Mouse (Mus musculus) retina, adult 2 months (tissue): Measurements from ENCODE around the gene Plscr4.
A peak's percentile ranks its signal among the peaks of the same experiment; 100 is the strongest.

ENCODE experiments used
- DNase-seq: peaks from one replicate; pipeline ENCODE4 v3.0.0-alpha.2; 2012; ENCODE audit warnings: low read depth, low spot score

The Plscr4 gene

DNA sequence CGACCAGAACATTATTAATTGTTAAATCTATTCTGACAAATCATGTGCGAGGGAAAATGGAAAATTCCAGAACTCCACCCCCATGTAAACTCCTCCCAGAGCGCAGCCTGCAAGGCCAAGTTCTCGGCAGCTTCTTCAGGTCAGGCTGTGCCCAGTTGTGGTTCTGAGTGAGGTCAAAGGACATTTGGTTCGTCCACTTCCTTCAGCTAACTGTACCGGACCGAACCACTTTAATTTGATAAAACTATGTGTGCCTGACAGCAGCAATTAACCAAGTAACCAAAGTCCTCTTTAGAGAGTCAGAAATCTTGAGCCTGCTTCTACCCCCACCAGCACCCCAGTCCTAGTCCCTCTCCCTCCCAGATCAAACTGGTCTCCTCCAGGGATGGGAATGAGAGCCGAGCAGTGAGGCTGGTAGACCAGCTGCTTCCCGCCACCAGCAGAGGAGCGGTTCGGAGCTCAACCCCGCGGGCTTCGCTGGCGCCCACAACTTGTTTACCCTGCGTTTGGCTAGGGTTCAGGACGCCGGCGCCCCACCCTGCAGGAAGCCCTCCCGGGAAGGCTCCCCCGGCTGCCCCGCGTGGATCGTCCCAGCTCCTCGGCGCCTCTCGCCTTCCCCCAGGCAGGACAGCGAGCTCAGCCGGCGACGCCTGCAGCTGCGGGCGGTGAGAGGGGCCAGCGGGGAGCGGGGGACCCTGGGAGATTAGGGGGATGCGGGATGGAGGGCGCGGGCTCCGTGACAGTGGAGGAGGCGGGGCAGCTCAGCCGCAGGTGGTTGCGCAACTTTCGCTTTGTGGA is at the start of gene Plscr4:
TSS of gene Plscr4 (plus strand) at position 113 of the 798 bp plus-strand sequence.
- DNase-seq = no peak

DNA sequence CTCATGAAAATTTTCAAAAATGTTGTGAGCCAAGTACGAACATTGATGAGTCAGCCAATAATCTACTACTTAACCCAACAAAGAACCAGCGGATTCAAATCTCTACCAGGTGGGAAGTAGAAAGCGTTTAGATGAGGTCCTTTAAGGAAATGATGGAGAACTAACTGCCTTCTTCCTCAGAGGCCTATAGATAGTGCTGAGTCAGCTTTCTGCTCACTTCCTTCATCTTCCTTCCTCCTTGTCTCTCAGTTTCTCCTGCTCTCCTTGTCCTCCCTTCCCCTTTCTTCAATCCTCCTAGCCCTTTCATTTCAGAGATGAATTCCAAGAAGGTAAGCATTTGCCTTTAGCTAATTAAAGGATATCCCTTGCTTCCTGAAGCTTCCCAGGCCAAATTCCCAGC is 46.9 kb upstream of the Plscr4 start:
- DNase-seq = no peak

DNA sequence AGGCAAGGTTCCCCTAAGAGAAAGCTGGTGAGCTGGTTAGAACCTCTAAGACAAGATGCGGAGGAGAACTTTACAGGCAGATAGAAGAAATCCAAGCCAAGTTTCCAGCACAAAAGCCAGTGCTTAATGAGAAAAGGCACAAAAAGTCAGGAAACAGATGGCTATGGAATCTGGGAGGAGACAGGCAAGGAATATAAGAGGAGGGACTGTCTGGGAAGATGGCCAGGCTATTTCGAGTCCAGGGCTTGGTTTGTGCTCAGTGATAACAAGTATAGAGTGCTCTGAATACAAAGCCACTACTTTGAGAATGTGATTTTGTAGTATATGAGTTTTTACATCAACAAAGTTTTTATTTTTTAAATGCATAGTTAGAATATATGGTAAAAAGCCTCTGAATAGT is 45.1 kb upstream of the Plscr4 start:
- no peak for DNase-seq

DNA sequence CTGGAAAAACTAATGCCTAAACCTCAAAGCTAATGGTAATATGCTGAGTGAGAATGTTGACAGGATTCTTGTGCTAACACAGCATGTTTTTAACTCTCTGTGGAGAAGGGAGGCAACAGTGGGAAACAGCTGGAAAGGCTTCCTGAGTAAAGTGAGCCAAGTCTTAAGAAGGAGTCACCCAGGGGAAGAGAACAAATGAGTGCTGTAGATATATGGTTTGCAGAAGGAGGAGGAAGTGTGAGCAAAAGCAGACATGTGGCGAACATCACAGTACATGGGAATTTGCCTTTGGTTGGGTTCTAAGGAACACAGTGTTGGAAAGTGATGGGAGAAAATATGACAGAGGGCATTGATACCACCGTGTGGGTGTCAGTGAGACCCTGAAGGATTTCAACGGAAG is 43.5 kb upstream of the Plscr4 start:
- no peak for DNase-seq

DNA sequence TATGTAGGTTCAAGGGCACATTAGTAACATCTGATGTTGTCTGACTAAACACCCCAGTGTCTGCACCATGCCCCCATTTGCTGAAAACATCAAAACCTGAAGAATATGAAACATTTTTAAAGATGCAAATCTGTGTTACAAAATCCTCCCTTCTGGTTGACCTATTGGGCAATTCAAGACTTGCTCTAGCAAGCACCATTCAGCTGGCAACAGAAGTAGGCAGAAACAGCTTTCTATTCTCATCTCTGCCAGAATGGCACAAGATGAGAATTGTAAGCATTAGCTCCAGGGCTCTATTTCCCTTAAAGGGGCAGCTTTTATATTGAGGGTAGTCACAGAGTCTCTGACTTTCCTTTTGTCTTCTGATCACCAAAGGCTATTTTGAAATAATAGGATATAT is 19.4 kb upstream of the Plscr4 start:
- DNase-seq = no peak

DNA sequence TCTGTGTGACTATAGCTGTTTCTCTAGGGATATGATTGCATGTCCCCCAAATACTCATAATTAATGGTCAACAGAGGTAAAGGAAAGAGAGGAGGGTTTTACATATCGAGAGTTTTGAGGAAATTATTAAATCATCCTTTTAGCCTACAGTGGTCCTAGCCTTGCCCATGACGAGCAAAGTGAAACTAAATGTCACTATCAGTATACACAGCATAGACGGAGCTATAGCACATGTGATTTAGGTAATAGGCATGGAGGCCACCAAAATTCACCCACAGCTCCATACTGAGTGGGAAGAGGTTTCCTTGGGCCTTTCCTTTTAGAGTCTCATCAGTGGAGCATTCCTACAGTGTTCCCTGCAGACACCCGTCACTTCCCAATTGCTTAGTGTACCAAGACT is 15.7 kb upstream of the Plscr4 start:
- DNase-seq = no peak

DNA sequence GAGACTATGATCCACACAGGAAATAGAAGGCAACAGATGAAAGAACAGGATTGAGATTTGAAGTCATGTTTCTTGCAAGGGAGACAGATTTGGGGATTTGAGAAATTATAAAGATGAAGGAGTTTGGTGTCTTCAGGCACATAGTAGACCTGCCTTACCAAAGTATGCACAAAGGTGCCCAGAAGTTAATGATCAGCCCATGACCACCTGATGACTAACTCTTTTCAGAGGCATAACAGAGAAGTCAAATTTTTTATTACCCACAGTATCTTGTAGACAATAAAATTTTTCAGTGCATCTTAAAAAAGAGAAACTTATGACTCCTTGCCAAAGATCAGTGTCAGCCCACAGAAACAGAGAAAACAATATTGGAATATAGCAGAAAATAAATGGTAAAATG is 12.6 kb upstream of the Plscr4 start:
- no peak for DNase-seq

DNA sequence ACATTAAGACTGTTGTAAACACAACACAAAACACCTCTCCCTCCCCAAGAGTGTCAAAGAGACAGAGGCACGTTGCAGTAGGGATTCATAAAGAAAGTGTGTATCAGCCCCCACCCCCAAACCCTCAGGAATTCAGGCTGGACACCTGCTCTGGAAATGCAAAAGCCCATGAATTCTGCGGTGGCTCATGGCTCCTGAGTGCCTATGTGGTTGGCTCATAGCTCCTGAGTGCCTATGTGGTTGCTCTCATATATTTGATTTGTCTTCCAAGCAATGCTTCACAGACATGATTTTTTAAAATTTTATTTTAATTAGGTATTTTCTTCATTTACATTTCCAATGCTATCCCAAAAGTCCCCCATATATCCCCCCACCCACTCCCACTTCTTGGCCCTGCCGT is 568 bp upstream of the Plscr4 start:
- no peak for DNase-seq

DNA sequence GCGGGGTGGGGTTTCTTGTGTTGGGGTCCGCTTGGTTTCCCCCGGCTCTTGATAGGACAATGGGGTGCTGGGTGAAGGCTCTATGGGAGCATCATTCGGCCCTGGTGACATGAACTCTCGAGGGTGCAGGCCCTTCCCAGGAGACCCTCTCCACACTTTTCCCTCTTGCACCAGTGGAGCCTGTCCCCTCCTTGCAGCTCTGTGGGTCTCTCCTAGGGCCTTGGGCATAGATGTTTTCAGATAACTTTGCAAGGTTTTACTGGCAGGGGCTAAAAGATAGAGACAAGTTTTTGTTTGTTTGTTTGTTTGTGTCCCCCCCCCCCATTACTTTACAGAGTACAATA is 858 bp downstream of the Plscr4 start:
- DNase-seq = no peak

DNA sequence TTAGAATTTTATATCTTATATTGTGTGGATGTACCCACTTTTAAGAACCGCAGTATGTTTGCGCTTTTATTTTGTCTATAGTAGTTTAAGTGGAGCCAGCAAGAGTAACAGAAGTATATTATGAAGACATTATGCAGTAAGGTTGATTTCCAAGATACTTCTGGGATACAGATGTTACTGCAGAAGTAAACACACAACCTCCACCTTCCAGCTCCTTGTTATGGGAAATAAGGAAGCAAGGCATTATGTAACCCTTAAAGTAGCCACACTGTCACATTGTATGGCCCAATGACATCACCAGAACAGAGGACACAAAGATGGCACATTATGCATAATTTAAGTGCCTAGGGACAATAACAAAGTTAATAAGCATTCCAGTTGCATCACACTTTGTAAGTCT is 1.2 kb downstream of the Plscr4 start:
- DNase-seq = no peak

DNA sequence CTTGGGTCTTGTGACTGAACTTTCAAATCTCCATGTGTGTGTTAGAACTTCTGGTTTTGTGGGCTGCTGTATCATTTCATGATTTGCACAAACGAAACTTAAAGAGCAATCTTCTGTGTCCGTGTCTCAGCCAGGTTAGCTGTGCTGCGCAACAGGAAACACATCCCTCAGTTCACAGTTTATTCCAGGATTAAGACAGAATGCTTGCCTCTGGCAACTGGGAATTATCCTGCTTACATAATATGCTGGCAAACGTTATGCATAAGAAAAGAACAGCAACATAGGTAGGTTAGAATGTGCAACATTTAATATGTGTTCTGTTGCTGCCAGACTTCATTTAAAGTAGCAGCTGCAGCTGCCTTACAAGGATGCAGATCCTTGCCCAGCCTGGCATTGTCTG is 10.6 kb downstream of the Plscr4 start:
- no peak for DNase-seq

DNA sequence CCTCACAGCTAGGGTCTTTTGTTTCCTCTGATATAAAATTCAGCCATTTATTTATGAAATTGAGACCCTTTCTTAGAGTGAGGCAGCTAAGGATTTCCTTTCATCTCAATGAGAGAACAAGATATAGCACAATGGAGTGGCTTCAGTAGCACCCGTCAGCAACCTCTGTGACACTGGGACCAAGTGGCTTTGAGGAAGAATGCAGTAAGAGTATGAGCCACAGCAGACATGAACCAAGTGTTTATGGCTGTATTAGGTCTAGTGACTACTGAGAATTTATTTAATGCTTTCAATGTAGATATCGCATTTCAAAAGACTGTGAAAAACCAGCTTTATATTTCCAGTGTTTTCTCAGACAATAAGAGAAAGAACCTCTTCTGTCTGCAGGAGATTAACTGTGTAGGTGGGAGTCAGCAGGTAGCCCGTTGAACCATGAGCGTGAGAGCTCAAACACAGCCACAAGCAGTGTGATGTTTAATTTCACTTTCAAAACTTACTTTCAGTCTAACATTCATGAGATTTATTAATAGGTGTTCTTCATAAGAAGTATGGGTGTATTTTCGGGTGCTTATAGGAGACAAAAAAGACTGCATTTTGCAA is 15.2 kb downstream of the Plscr4 start:
- DNase-seq = no peak

DNA sequence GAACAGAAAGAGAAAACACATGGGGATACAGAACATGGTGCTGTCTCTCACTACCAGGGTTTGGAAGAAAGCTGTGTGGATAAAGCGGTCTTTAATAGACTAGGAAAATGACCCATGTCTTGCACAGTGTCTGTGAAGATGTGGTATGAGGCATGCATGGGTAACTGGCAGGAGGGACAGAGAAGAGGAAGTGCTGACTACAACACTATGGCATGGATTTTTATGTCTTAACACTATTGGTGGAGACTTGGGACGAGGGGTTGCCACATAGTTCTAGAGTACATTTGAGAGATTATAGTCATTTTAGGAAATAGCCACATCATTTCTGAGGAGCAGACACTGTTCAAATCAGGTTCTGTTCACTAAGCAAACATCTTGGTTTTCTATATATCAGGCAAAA is 16.0 kb downstream of the Plscr4 start:
- DNase-seq = no peak

DNA sequence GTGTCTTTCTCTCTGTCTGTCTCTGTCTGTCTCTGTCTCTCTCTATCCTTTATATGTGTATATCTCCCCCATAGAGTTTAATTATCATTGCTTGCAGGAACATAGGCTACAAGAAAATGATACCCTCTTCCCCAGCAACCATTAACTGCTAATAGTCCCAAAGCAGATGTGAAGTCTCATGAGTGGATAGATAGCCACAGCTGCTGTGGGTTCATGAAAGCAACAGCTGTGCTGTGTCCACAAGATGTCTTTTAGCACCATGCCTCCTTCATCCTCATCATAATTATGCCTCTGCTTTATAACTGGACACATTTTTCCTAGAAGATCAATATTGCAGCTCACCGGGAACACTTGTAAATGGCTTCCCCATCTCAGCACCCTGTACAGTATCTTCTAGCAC is 17.1 kb downstream of the Plscr4 start:
- no peak for DNase-seq

DNA sequence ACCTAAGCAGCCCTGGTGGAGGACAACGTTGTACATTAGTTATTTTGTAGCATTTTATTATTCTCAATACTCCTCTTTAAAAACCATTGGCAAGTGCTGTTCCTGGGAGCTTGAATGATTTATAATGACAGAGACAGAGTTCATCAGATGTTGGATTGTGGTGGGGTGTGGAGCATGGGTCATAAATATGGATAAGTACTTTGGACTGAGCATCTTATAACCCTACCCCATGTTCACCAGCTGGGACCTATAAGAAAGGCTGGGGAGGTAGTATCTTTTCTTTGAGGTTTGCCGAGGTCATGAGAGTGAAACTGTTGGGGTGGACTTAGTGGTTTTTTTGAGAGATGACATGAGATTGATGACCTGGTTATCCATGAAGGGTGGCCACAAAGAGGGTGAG is 24.5 kb downstream of the Plscr4 start:
- no peak for DNase-seq

DNA sequence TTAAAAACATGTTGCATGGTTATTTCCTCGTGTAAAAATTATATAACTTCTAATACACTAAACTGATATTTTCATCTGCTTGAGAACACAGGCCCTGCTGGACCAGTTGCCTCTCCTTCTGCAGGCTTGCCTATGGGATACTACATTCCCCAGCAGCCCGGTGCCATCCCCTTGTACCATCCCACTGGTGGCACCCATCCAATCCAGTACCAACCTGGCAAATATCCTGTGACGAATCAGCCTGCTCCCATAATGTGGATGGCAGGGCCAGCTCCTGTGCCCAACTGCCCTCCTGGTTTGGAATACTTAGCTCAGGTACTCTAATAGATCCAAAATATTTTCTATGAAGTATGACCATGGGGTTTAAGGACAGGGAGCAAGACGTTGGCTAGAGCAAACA is 25.4 kb downstream of the Plscr4 start:
- DNase-seq = no peak

DNA sequence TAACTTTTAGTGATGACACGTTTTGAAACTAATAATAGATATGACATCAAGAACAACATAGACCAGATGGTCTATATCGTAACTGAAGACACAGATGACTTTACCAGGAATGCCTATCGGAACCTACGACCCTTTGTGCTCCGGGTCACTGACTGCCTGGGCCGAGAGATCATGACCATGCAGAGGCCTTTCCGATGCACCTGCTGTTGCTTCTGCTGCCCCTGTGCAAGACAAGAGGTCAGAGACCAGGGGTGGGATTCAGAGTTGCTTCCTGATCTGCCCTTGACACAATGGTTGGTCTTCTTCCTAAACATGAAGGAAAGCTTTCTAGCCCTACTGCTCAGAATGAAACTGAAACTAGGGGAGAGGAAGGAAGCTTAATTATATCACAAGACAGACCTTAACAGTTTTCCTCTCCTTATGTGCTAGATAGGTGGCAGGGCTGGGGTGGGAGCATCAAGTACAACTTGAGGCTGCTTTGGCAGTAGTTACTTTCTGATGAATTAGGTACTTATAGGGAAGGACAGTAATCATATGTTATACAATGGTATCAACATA is 27.6 kb downstream of the Plscr4 start:
- DNase-seq = no peak

DNA sequence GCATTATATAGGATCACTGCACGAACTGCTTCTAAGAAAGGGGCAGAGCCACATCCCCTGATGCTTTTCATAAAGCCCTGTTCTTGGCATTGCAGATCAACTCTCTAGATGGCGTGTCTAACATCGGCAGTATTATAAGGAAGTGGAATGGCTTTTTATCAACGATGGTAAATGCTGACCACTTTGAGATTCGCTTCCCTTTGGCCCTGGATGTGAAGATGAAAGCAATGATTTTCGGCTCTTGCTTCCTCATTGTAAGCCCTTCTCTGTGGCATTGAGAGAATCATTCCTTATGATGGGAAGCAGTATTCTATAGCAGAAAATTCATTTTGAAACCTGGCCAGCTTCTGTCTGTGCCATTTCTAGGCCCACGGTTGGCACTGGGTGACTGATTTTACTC is 32.7 kb downstream of the Plscr4 start:
- no peak for DNase-seq

DNA sequence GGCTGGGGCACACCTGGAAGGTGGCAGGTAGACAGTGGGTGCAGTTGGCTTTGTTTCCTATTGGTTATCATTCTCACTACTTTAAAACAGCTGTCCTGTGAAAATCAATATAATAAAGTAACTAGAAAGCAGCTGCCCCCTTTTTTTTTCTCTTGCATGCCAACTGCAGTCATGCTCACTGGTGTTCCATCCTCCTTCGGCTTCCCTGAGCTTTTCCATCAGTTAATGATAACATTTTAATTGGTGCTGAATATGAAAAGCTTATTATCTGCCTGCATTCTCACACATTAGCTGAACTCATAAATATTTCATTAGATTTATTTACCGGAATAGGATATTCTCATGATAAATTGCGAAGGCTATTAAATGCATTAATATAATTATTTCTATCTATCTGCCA is 33.1 kb downstream of the Plscr4 start:
- no peak for DNase-seq

DNA sequence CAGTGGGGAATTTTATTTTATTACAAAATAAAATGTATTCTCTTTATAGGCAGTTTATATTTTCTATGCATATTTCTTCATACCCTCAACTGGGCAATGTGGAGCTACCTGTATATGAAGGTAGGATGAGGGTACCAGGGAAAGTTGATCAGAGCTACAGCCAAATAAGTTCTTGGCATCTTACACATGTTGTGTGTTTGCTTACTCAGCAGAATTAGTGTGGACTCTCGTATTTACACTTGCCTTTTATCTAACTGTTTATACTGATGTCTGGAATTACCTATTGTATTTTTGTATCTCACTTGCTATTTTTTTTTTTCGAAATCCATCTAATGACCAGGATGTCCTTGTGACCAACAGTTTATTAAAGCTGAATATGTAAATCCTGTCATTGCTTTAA is 34.1 kb downstream of the Plscr4 start:
- DNase-seq = no peak

DNA sequence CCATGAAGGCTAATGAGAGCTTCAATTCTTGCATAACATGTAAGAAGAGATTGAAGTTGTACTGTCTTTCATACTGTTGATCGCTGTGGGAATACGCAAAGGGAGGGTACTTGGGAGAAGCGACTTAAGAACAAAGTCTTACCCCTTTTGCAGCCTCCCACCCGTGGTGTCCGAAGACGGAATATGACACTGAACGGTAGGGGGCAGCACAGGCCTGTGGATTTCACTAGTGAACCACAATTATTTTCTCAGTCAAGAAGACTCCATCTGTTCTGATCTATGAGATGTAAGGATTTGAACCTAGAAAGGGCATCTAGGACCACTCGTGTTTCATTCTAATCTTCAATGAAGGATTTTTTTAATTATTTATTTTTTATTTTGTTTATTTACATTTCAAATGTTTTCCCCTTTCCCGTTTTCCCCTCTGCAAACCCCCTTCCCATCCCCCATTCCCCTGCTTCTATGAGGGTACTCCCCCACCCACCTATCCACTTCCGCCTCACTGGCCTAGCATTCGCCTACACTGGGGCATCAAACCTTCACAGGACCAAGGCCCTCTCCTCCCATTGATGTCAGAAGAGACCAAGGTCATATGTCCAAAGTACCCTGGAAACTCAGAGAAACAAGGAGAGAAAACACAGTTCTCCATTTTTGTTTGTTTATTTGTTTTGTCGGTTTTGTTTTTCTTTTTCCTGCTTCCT is 42.7 kb downstream of the Plscr4 start:
- peak; percentile 26 for DNase-seq

DNA sequence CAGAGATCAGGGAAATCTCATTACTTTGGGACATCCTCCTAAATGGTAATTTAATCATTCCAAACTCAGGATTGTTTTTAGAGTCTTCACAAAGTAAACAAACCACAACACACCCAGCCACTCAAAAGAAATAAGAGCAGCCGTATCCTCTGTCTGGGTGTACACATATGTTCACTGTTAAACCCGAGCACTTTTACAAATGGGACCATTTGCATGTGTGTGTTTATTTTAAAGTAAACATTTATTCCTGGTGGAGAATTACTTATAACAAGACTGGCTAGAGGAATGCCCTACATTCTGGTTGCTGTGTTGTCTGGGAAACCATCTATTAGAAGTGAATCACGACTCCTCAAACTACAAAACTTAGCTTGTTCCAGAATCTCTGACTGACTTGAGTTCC is 47.1 kb downstream of the Plscr4 start:
- no peak for DNase-seq

DNA sequence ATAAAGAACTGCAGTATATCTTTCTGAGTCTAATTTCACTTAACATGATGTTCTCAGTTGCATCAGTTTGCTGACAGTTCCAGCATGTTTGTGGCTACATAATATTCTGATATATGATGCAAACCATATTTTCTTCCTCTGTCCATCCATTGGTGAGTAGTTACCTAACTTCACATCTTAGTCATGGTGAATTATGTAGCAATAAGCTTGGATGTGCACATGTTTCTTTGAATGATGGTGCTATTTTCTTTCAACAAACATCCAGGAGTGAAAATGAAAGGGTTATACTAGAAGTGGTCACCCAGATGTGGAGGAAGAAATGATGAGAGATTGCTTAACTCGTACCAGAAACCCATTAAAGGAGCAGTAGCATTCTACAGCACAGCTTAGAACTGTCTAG is 47.7 kb downstream of the Plscr4 start:
- DNase-seq = no peak
